Mouse (Mus musculus): ENCODE results near the gene Mtx1. TPM values are rescaled to one million over a fixed set of nuclear protein-coding genes. Genes with fewer than 3 reads are reported as not detected.
A peak's percentile ranks its signal among the peaks of the same experiment; 100 is the strongest.

The Mtx1 gene
- polyA plus RNA-seq, 1 experiment from 2014 or later = 215 TPM

- ATAC-seq = peak; percentile 24
- CTCF ChIA-PET = interaction anchor here (0.7 to 5.3 kb wide), 17 partner anchors 10 to 157 kb away, joined by 3 to 51 read pairs (median 9); partner anchors contain the start of genes Dpm3, Efna1, Gba and Slc50a1
- in situ Hi-C loops (cut with MboI; ENCODE audit: low pct_unique_long_range_greater_than_20kb) = no loop called here
Measured at GRCm38 (mm10) chr3:89244158-89244981, 17.5 kb upstream of the Mtx1 start.

DNA sequence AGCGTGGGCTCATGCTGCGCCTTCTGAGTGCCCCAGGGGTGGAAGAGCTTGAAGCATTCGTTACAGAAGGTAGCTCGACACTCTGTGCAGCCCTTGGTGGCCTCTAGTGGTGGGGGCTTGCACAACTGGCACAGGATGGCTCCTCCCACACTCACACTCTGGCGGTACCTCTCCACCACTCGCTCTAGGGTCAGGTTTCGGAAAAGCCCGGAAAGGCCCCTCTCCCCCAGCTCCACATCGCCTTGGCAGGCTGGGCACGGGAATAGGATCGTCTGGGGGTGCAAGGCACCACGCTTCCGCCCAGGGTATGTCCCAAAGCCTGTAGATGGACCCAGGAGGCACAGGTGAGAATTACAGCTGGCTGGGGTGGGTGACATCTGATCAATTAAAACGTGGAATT lies 16.7 kb upstream of the Mtx1 start:
- in situ Hi-C loops (cut with MboI; ENCODE audit: low pct_unique_long_range_greater_than_20kb) = no loop called here
- CTCF ChIA-PET = interaction anchor here (1.0 to 5.3 kb wide), 13 partner anchors 9 to 59 kb away, joined by 3 to 51 read pairs (median 9); partner anchors contain the start of genes Efna1 and Slc50a1
- no peaks in the 10 kb centered on the region for H3K27me3 ChIP-seq
- no peak for ATAC-seq
- no peak for DNase-seq (ENCODE audit: low read depth, low spot score)
- POLR2A ChIA-PET = interaction anchor here (0.6 to 5.8 kb wide), 6 partner anchors 8 to 43 kb away, joined by 3 to 39 read pairs (median 6); partner anchors contain the start of genes Efna1, Muc1 and Slc50a1
- TF ChIP-seq CTCF (IDR thresholded peaks at IDR 0.05) = no peak

More at GRCm38 (mm10) chr3:89244158-89244981, 17.5 kb upstream of the Mtx1 start:
- no peaks in the 10 kb centered on the region for H3K27me3 ChIP-seq
- POLR2A ChIA-PET = interaction anchor here (0.5 to 5.8 kb wide), 9 partner anchors 9 to 59 kb away, joined by 3 to 39 read pairs (median 5); partner anchors contain the start of genes Efna1, Muc1 and Slc50a1
- no peak for TF ChIP-seq CTCF (IDR thresholded peaks at IDR 0.05)
- no peak for DNase-seq (ENCODE audit: low read depth, low spot score)

GRCm38 (mm10) chr3:89242331-89242895 lies 15.5 kb upstream of the Mtx1 start:
- H3K27me3 ChIP-seq = no peaks in the 10 kb centered on the region
- DNase-seq (ENCODE audit: low read depth, low spot score) (no peak), ATAC-seq (no peak)
- POLR2A ChIA-PET = interaction anchor here (1.2 to 5.8 kb wide), 2 partner anchors 25 to 36 kb away, joined by 3 to 39 read pairs; partner anchors contain the start of gene Efna1
- in situ Hi-C loops (cut with MboI; ENCODE audit: low pct_unique_long_range_greater_than_20kb) = no loop called here
- TF ChIP-seq CTCF (IDR thresholded peaks at IDR 0.05) = no peak
- CTCF ChIA-PET = interaction anchor here (0.9 to 5.3 kb wide), 10 partner anchors 8 to 151 kb away, joined by 3 to 51 read pairs (median 4); partner anchors contain the start of gene Efna1

DNA sequence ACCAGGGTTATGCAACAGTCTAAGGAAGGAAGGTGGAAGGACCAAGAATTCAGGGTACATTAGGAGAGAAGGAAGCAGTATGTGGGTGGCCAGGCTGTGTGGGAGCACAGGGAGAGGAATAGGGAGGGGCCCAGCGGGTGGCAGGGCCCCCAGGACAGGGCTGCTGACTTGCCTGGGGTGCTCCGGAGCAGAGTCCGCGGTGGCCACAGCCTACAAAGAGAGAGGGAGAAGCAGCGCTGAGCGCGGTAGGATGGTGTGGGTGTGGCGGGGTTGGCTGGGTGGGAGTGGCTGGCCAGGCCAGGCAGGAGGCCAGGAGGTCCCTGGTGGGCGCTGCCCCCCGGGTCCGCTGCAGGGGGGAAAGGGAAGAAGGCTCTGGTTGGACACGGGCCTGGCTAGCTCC lies 11.6 kb upstream of the Mtx1 start:
- POLR2A ChIA-PET = no interaction called here
- in situ Hi-C loops (cut with MboI; ENCODE audit: low pct_unique_long_range_greater_than_20kb) = no loop called here
- no peak for TF ChIP-seq CTCF (IDR thresholded peaks at IDR 0.05)
- DNase-seq (ENCODE audit: low read depth, low spot score) = no peak
- no peaks in the 10 kb centered on the region for H3K27me3 ChIP-seq
- no peak for ATAC-seq
- CTCF ChIA-PET = interaction anchor here (3.0 kb wide), 1 partner anchor 7 kb away, joined by 10 read pairs; the partner anchor contains the start of genes Krtcap2 and Trim46

DNA sequence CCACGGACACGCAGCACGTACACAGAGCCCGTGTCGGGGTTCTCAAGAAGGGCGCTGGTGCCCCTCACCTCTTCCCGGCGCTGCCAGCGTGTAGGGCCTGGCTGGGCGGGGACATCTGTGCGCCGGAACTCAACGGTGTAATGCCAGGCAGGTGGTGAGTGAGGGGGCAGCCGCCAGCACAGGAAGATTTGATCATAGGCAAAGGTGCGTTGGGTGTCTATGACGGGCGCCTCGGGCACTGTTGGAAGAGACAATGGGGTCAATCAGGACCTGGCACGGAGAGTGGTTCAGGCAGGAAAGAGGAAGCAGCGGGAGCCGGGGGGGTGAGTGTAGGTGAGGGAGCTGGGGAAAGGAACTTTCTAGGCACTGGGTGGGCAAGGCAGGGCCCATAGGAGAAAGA lies 10.8 kb upstream of the Mtx1 start:
- TF ChIP-seq CTCF (IDR thresholded peaks at IDR 0.05) = no peak
- in situ Hi-C loops (cut with MboI; ENCODE audit: low pct_unique_long_range_greater_than_20kb) = no loop called here
- ATAC-seq (no peak), DNase-seq (ENCODE audit: low read depth, low spot score) (no peak)
- CTCF ChIA-PET = interaction anchor here (3.0 kb wide), 1 partner anchor 8 kb away, joined by 10 read pairs; the partner anchor contains the start of genes Krtcap2 and Trim46
- POLR2A ChIA-PET = no interaction called here
- H3K27me3 ChIP-seq = no peaks in the 10 kb centered on the region

DNA sequence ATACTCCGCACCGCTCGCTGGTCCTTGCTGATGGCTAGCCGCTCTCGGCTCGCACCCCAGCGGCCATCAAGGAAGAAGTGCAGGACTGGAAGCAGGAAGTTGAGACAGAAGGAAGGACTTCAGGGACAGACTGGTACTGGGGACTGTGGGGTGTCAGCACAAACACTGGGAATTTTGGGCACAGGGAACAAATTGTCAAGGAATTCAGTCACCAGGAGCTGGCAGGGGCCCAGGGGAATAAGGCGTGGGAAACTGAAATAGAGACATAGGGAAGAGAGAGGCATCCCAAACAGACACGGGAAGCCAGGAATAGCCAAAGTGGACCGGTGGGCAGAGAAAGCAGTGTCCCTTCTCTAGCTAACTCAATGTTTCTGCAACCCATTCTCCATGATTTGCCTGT lies 9.6 kb upstream of the Mtx1 start:
- ATAC-seq = no peak
- TF ChIP-seq CTCF (IDR thresholded peaks at IDR 0.05) = no peak
- H3K27me3 ChIP-seq = no peaks in the 10 kb centered on the region
- DNase-seq (ENCODE audit: low read depth, low spot score) = no peak
- in situ Hi-C loops (cut with MboI; ENCODE audit: low pct_unique_long_range_greater_than_20kb) = no loop called here
- ChIA-PET CTCF (interaction anchor here (1.2 to 3.0 kb wide), 3 partner anchors 9 to 72 kb away, joined by 3 to 10 read pairs (median 3); partner anchors contain the start of genes Krtcap2 and Trim46), POLR2A (interaction anchor here (1.1 kb wide), 1 partner anchor 33 kb away, joined by 3 read pairs; no protein-coding TSS in a partner anchor)

DNA sequence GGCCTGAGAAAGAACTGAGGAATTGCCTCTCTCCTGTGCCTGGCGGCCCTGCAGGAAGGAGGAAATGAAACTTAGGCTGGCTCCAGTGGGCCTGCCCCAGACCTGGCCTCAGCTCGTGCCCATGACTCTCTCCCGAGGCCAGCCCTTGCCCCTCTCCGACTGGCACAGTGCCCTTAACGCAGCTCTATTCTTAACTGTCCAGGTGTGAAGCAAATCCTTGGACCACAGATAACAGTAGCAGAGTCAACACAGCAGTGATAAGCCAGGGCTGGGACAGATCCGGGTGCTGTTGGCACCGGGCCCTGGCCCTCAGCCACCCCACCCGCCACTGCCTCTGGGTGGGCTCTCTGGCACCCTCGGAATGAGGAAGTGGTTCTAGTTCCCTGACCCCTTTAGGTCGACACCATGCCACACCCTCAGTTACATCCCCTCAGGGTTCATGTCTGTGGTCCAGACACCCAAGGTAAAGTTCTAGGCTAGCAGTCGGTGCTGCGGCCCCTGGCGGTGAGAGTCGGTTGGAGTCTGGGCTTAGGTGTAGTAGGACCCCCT lies 6.7 kb upstream of the Mtx1 start:
- ChIA-PET POLR2A (interaction anchor here (0.9 kb wide), 1 partner anchor 37 kb away, joined by 3 read pairs; no protein-coding TSS in a partner anchor), CTCF (interaction anchor here (1.4 to 4.7 kb wide), 2 partner anchors 10 kb away, joined by 9 to 51 read pairs; partner anchors contain the start of genes Krtcap2 and Trim46)
- no peaks in the 10 kb centered on the region for H3K27me3 ChIP-seq
- ATAC-seq (no peak), DNase-seq (ENCODE audit: low read depth, low spot score) (no peak)
- in situ Hi-C loops (cut with MboI; ENCODE audit: low pct_unique_long_range_greater_than_20kb) = no loop called here
- TF ChIP-seq CTCF (IDR thresholded peaks at IDR 0.05) = no peak

- in situ Hi-C loops (cut with MboI; ENCODE audit: low pct_unique_long_range_greater_than_20kb) = no loop called here
- CTCF ChIA-PET = interaction anchor here (4.7 kb wide), 1 partner anchor 11 kb away, joined by 51 read pairs; the partner anchor contains the start of genes Krtcap2 and Trim46
- POLR2A ChIA-PET = interaction anchor here (0.6 to 1.5 kb wide), 2 partner anchors 11 to 13 kb away, joined by 3 to 7 read pairs; no protein-coding TSS in a partner anchor
- DNase-seq (ENCODE audit: low read depth, low spot score) = no peak
- no peak for ATAC-seq
- TF ChIP-seq CTCF (IDR thresholded peaks at IDR 0.05) = no peak
- no peaks in the 10 kb centered on the region for H3K27me3 ChIP-seq
Measured at GRCm38 (mm10) chr3:89232614-89233013, 5.7 kb upstream of the Mtx1 start.

DNA sequence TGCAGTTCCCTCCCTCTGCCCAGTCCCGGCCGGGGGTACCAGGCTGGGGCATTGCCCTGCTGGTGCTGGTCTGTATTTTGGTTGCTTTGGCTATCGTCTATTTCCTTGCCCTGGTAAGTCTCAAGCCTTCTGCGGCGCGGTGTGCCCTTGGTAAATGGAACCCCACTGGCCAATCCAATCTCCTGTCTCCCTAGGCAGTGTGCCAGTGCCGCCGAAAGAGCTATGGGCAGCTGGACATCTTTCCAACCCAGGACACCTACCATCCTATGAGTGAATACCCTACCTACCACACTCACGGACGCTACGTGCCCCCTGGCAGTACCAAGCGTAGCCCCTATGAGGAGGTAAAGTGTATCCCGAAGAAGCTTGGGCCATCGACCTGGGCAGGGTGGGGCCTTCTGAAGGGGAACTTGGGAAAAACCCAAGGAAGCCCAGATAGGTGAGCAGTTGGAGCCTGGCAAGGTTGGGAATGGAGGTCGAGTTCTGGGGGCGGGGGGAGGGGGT lies 4.9 kb upstream of the Mtx1 start:
- ATAC-seq = no peak

More for the DNA sequence above, 4.9 kb upstream of the Mtx1 start:
- no peak for TF ChIP-seq CTCF (IDR thresholded peaks at IDR 0.05)
- in situ Hi-C loops (cut with MboI; ENCODE audit: low pct_unique_long_range_greater_than_20kb) = no loop called here
- CTCF ChIA-PET = interaction anchor here (1.5 to 4.7 kb wide), 2 partner anchors 12 to 40 kb away, joined by 3 to 51 read pairs; partner anchors contain the start of genes Krtcap2 and Trim46
- no peaks in the 10 kb centered on the region for H3K27me3 ChIP-seq
- DNase-seq (ENCODE audit: low read depth, low spot score) = no peak
- POLR2A ChIA-PET = interaction anchor here (1.5 kb wide), 1 partner anchor 12 kb away, joined by 7 read pairs; no protein-coding TSS in a partner anchor
